Mouse (Mus musculus) limb, embryonic 14.5 days (tissue): ENCODE data around the gene Pqlc2. TPM values are rescaled to one million over a fixed set of nuclear protein-coding genes. Genes with fewer than 3 reads are reported as not detected.

Source experiments
- ATAC-seq: fragments of 200-750 bp; cut with Nextera tagmentation; 2 replicates; pipeline ENCODE4 v1.8.0; 2017; ENCODE audit warnings: low read depth, moderate number of reproducible peaks, moderate TSS enrichment; ENCODE audit not compliant: low FRiP score
- DNase-seq: peaks from one replicate; pipeline ENCODE4 v3.0.0-alpha.2; 2015; ENCODE audit warnings: low spot score
- H3K27ac ChIP-seq: fragments of 300-500 bp; sonication (generic); replicated peaks from 2 replicates; pipeline ENCODE4 v1.5.1; 2014; ENCODE audit warnings: low read depth, mild to moderate bottlenecking, low read length, moderate library complexity, mixed read lengths
- H3K27me3 ChIP-seq: fragments of 300-500 bp; sonication (generic); 2 replicates; pipeline ENCODE4 v1.6.1; 2014; ENCODE audit warnings: low read length, mixed read lengths; ENCODE audit not compliant: control insufficient read depth, insufficient read depth
- H3K36me3 ChIP-seq: fragments of 300-500 bp; sonication (generic); 2 replicates; pipeline ENCODE4 v1.6.1; 2014; ENCODE audit warnings: mild to moderate bottlenecking, low read length, moderate library complexity, mixed read lengths; ENCODE audit not compliant: control insufficient read depth, insufficient read depth
- H3K4me1 ChIP-seq: fragments of 300-500 bp; sonication (generic); 2 replicates; pipeline ENCODE4 v1.6.1; 2014; ENCODE audit warnings: antibody characterized with exemption, low read length, mixed read lengths; ENCODE audit not compliant: control insufficient read depth, insufficient read depth
- H3K4me2 ChIP-seq: fragments of 300-500 bp; sonication (generic); replicated peaks from 2 replicates; pipeline ENCODE4 v1.6.1; 2014; ENCODE audit warnings: low read depth, mild to moderate bottlenecking, low read length, moderate library complexity; ENCODE audit not compliant: severe bottlenecking
- H3K4me3 ChIP-seq: fragments of 300-500 bp; sonication (generic); replicated peaks from 2 replicates; pipeline ENCODE4 v1.5.1; 2014; ENCODE audit warnings: low read length
- H3K9ac ChIP-seq: fragments of 300-500 bp; sonication (generic); 2 replicates; pipeline ENCODE4 v1.6.1; 2014; ENCODE audit warnings: mild to moderate bottlenecking, low read depth, low read length, moderate library complexity; ENCODE audit not compliant: severe bottlenecking
- H3K9me3 ChIP-seq: fragments of 300-500 bp; sonication (generic); 2 replicates; pipeline ENCODE4 v1.6.1; 2016; ENCODE audit warnings: low read length; ENCODE audit not compliant: control insufficient read depth
- POLR2A ChIP-seq: fragments of 200-500 bp; IDR thresholded peaks from 2 replicates; pipeline ENCODE4 v1.8.0; 2012; ENCODE audit warnings: inconsistent platforms, mild to moderate bottlenecking, moderate library complexity, borderline replicate concordance; ENCODE audit not compliant: insufficient read depth, insufficient read length; ENCODE audit errors: extremely low read depth
- WGBS: fragments of 180-500 bp; shearing (Covaris S2); extraction: QIAGEN DNeasy Blood & Tissue Kit; methylation state at CpG from one replicate; pipeline ENCODE4 v1.1.7; 2014; 5-methylcytosine and 5-hydroxymethylcytosine counted together
- polyA plus RNA-seq, 2 experiments: library from polyadenylated mRNA; depleted of rRNA in 1 of 2; stranded (reverse) in 1 of 2; unstranded in 1 of 2; fragments of >200 nt; fragmentation: Nextera tagmentation in 1 of 2; extraction: Ambion mirVana in 1 of 2; gene quantifications; 2 replicates each; pipeline versions ENCODE4 v1.2.1 to v1.2.3; 2012 to 2014

The Pqlc2 gene
- polyA plus RNA-seq, 2 experiments = 12.9 to 20.7 TPM

GRCm38 (mm10) chr4:139272951-139273680 is 37.4 kb downstream of the Pqlc2 start:
- no peak for ATAC-seq
- Histone ChIP-seq H3K4me2 (no peak overlapping the region), H3K4me3 (no peak overlapping the region), H3K9ac (no peak overlapping the region), H3K27ac (no peak overlapping the region), H3K36me3 (peaks cover 23% of the 10 kb centered on the region), H3K27me3 (no peaks in the 10 kb centered on the region), H3K4me1 (peaks cover 49% of the 10 kb centered on the region), H3K9me3 (no peaks in the 10 kb centered on the region)
- WGBS = 87% methylated on average over 10 of the region's 10 CpGs
- no peak for DNase-seq
- no peak for TF ChIP-seq POLR2A

GRCm38 (mm10) chr4:139271562-139271961 is 38.9 kb downstream of the Pqlc2 start:
- Histone ChIP-seq H3K9me3 (no peaks in the 10 kb centered on the region), H3K9ac (no peak overlapping the region), H3K4me1 (peaks cover 62% of the 10 kb centered on the region), H3K4me2 (no peak overlapping the region), H3K27ac (peak overlapping the region; percentile 65), H3K36me3 (peaks cover 23% of the 10 kb centered on the region), H3K4me3 (no peak overlapping the region), H3K27me3 (no peaks in the 10 kb centered on the region)
- ATAC-seq (peak; percentile 64; the same call in 1 of the 2 replicates), DNase-seq (peak; percentile 67)
- TF ChIP-seq POLR2A = no peak
- WGBS = 14% methylated on average over 9 of the region's 9 CpGs

- no peak for TF ChIP-seq POLR2A
- H3K36me3 ChIP-seq = peaks cover 32% of the 10 kb centered on the region
- no peak for ATAC-seq
- no peak for DNase-seq
- peak overlapping the region; percentile 58; the same call in 1 of the 2 replicates for H3K27ac ChIP-seq
- H3K9ac ChIP-seq = no peak overlapping the region
- H3K27me3 ChIP-seq = no peaks in the 10 kb centered on the region
- no peak overlapping the region for H3K4me2 ChIP-seq
- no peaks in the 10 kb centered on the region for H3K9me3 ChIP-seq
- WGBS = 64% methylated on average over 3 of the region's 3 CpGs
- peaks cover 62% of the 10 kb centered on the region for H3K4me1 ChIP-seq
- no peak overlapping the region for H3K4me3 ChIP-seq
Measured at GRCm38 (mm10) chr4:139270168-139270567, 40.3 kb downstream of the Pqlc2 start.

GRCm38 (mm10) chr4:139268242-139268641 is 42.3 kb downstream of the Pqlc2 start:
- no peak overlapping the region for H3K4me3 ChIP-seq
- no peak overlapping the region; the same call in 1 of the 2 replicates for H3K27ac ChIP-seq
- ATAC-seq (no peak), DNase-seq (no peak)
- no peak for TF ChIP-seq POLR2A
- H3K9ac ChIP-seq = no peak overlapping the region
- WGBS = 81% methylated on average over 1 of the region's 1 CpGs
- H3K27me3 ChIP-seq = no peaks in the 10 kb centered on the region
- peaks cover 60% of the 10 kb centered on the region for H3K4me1 ChIP-seq
- no peak overlapping the region for H3K4me2 ChIP-seq
- no peaks in the 10 kb centered on the region for H3K9me3 ChIP-seq
- H3K36me3 ChIP-seq = peaks cover 33% of the 10 kb centered on the region

GRCm38 (mm10) chr4:139267335-139267734 is 43.2 kb downstream of the Pqlc2 start:
- Histone ChIP-seq H3K9me3 (no peaks in the 10 kb centered on the region), H3K4me1 (peaks cover 60% of the 10 kb centered on the region), H3K27me3 (no peaks in the 10 kb centered on the region), H3K36me3 (peaks cover 37% of the 10 kb centered on the region), H3K4me3 (no peak overlapping the region), H3K27ac (peak overlapping the region; percentile 34), H3K9ac (no peak overlapping the region), H3K4me2 (no peak overlapping the region)
- peak; percentile 41; the same call in 1 of the 2 replicates for ATAC-seq
- 34% methylated on average over 3 of the region's 3 CpGs for WGBS
- no peak for TF ChIP-seq POLR2A
- peak; percentile 56 for DNase-seq

- peak overlapping the region; percentile 34 for H3K27ac ChIP-seq
- whole genome bisulfite sequencing = 24% methylated on average over 7 of the region's 7 CpGs
- no peak overlapping the region for H3K4me2 ChIP-seq
- no peak overlapping the region for H3K9ac ChIP-seq
- no peak for ATAC-seq
- H3K27me3 ChIP-seq = no peaks in the 10 kb centered on the region
- peaks cover 52% of the 10 kb centered on the region for H3K4me1 ChIP-seq
- H3K9me3 ChIP-seq = no peaks in the 10 kb centered on the region
- no peak overlapping the region for H3K4me3 ChIP-seq
- H3K36me3 ChIP-seq = peaks cover 46% of the 10 kb centered on the region
- TF ChIP-seq POLR2A = no peak
- no peak for DNase-seq
Measured at GRCm38 (mm10) chr4:139266500-139266865, 44.0 kb downstream of the Pqlc2 start.
